Mouse (Mus musculus) brain, adult 10 weeks (tissue): ENCODE results near the gene Map7d1. TPM values are rescaled to one million over a fixed set of nuclear protein-coding genes. Genes with fewer than 3 reads are reported as not detected.

Experiments
- polyA plus RNA-seq: library from polyadenylated mRNA; stranded (reverse); fragments of 350-450 nt; fragmentation: Illumina TruSeq; extraction: RNeasy Lipid Tissue Mini Kit (QIAGEN cat#74804); gene quantifications from one replicate; pipeline ENCODE4 v1.2.3, GENCODE M21; 2015; ENCODE audit warnings: low read depth, low replicate concordance

Map7d1 gene
- polyA plus RNA-seq, result 148 TPM

DNA sequence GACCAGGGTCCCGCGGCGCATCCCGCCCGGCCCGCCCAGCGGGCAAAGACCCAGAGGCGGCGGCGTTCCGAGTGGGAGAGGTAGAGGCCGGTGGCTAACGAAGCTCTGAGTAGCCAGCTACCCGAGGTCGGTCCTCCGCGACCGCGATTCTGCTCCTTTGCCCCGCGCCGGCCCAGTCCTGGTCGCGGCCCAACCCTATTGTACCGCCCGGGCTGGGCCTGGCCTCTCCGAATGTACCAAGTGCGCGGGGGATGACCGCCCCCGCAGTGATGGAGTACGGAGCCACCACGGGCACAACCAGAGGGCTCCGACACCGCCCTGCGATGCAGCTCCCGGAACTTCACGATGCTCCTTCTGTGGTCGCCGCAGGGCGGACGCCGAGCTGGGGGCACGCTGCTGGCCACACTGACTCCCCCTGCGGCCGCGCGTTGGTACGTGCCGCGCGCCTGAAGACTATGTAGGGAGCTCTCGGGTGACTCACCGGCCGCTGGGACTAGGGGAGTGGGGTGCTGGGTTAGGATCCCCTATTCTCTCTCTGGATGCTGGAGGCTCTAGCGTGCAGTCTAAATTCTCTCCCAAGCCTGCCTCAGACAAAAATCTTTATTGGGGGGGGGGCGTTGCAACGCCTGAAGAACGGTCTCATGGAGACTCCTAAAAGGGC lies at the start of gene Map7d1:
Map7d1 (minus strand) TSS at position 213 of the 661 bp plus-strand sequence.

DNA sequence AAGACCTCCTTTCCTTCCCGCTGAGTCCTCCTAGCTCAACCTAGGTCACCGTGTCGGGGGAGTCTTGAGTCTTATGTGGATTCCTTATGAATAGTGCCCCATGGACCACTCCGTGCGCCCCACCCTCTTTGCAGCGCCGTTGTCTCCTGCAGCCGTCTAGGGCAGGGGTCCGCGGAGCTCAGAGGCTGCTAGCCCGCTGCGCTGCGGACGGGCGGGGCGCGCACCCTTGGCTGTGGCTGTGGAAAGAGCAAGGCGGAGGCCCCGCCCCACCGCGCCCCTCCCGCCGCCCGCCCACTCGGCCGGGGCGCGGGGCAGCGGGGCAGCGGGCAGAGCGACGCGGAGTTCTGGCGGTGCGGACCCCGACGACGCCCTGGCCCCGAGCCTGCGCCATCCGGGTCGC lies 30.3 kb upstream of the Map7d1 start, which contains the start of gene Col8a2:
Col8a2 (plus strand) TSS at position 302 of the 400 bp plus-strand sequence.

DNA sequence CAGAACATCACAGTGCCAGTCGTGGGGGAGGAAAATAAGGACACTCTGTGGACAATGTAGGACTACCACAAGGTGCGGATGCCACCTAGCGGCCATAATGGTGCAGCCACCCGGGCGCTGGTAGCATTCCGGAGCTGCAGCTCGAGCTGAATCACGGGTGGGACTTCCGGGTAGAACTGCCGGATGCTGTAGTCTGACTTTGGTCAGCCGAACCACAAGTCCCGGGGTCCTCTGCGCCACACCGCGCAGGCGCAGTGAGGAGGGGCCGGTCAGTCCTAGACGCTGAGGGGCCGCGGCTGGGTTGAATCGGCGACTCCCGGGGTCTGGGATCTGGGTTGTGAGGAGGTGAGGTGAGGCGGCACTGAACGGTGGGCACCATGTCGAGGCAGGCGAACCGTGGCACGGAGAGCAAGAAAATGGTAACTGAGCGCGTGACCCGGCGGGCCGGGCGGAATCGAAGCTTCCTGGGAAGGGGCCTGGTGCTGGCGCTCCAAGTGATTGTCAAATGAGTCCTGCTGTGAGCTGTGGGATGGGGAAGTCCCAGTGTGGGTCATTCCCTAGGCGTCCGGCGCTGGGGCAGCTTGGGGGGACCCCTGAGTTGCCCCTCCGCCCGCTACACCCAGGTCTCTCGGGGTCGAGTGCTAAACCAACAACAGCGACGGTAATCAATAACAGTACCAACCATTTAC lies 6.1 kb upstream of the Map7d1 start, which contains the start of gene Trappc3:
Trappc3 (plus strand) TSS at position 207 of the 689 bp plus-strand sequence.

DNA sequence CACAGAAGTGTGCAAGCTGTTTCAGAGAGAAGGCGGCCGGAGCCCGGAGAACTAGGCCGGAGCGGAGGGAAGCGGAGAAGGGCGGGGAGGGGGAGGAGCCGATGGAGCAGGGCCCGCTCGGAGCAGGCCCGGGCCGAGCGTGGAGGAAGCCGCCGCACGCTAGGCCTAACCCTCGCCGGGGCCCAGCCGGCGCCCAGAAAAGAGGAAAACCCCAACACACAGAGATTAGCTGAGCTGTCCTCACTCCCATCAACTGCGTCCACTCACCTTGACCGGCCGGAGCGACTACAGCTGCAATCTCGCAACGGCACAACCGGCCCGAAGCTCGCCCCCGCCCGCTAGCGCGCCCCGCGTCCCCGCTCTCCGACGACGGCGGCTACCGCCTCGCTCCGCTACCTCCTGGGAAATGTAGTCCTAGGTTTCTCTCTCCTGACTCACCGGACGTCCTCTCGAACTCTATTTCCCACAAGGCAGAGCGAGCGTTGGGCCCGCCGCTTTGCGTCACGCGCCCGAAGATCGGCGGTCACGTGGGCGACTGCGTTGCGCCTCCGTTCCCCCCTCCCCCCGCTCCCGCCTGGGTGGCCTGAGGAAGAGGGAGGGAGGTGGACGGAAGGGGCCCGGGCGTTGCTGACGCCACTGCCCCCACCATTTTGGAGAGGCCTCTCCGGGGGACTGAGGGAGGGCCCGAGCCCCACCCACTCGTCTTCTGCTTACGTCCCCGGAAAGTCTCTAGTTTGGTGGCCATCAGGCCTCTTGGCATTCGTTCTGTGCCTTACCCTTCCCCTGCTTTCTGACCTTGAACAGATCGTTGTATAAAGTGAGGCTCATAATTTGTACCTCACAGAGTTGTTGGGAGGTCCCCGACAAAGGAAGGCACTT lies 53.6 kb downstream of the Map7d1 start, which contains the start of gene Thrap3:
Thrap3 (minus strand) TSS at position 458 of the 879 bp plus-strand sequence.

Other genes with a start within 250 kb of the Map7d1 start
- gene Csf3r, start 231.8 kb downstream of the Map7d1 start, polyA plus RNA-seq, result 4.1 TPM
- 78.6 TPM for gene Mrps15, start 209.4 kb downstream of the Map7d1 start, polyA plus RNA-seq
- 53.9 TPM for gene Oscp1, start 197.8 kb downstream of the Map7d1 start, polyA plus RNA-seq
- 19.2 TPM for gene Lsm10, start 159.7 kb downstream of the Map7d1 start, polyA plus RNA-seq
- gene Stk40, start 152.4 kb downstream of the Map7d1 start, polyA plus RNA-seq, result 23.9 TPM
- 3.1 TPM for gene Eva1b, start 108.6 kb downstream of the Map7d1 start, polyA plus RNA-seq
- gene Sh3d21, start 92.9 kb downstream of the Map7d1 start, polyA plus RNA-seq, result 0.88 TPM
- 82.6 TPM for gene Thrap3, start 53.6 kb downstream of the Map7d1 start, polyA plus RNA-seq
- 121 TPM for gene Trappc3, start 6.0 kb upstream of the Map7d1 start, polyA plus RNA-seq
- gene Col8a2, start 30.4 kb upstream of the Map7d1 start, polyA plus RNA-seq, result 3.2 TPM
- 29.6 TPM for gene Adprhl2, start 65.4 kb upstream of the Map7d1 start, polyA plus RNA-seq
- gene Tekt2, start 69.3 kb upstream of the Map7d1 start, polyA plus RNA-seq, result 3.8 TPM
- 12.3 TPM for gene Ago3, start 173.2 kb upstream of the Map7d1 start, polyA plus RNA-seq
- 30.6 TPM for gene Ago1, start 212.2 kb upstream of the Map7d1 start, polyA plus RNA-seq